Mouse (Mus musculus) 3T3-L1 (cell line): ENCODE measurements around the gene Fabp2.
"Not testable (repeated sequence)": the region's sequence is repeated elsewhere in the genome, so short reads cannot be mapped to it uniquely, and the experiment has no call there.

Source experiments
- DNase-seq: peaks from one replicate; pipeline ENCODE4 v3.0.0-alpha.2; 2015; ENCODE audit warnings: low read depth, low spot score

Fabp2 gene

GRCm38 (mm10) chr3:122919260-122919659 is 24.4 kb downstream of the Fabp2 start, which contains the start of gene Gm10959:
Gene Gm10959, minus strand, starts transcription at chr3:122919360.
- DNase-seq = no peak

DNA sequence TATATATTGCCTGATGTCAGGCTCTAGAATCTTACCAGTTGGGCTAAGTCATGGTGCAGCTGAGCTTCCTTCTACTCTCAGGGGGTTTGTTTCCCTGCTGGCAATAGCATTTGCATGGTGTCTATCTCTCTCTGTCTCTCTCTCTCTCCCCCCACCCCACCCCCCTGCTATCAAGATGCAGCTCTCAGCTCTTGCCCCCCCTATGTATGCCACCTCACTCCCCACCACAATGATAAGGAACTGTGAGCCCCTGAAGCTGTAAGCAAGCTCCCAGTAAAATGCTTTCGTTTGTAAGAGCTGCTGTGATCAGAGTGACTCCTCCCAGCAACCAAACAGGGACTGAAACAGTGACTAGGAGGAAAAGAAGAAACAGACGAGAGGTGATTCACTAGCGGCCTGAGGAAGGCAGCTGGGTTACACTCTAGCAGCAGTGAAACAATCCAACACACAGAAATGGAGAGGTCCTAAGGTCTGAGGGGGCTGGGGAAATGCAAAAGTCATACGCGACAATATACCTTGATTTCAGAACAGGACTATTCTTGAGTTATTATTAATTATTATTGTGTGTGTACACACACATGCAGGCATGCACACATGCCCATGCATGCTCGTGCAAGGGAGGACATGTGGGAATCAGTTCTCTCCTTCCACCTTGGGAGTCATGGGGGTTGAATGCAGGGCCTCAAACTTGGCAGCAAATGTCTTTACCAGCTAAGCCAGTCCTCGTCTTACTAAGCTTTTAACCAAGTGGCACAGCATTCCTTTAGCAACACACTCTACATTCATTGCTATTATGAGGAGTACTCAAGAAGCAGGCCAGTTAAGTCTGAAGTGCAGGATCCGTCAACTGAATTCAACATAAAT is 25.9 kb downstream of the Fabp2 start:
- peak; percentile 36 for DNase-seq

DNA sequence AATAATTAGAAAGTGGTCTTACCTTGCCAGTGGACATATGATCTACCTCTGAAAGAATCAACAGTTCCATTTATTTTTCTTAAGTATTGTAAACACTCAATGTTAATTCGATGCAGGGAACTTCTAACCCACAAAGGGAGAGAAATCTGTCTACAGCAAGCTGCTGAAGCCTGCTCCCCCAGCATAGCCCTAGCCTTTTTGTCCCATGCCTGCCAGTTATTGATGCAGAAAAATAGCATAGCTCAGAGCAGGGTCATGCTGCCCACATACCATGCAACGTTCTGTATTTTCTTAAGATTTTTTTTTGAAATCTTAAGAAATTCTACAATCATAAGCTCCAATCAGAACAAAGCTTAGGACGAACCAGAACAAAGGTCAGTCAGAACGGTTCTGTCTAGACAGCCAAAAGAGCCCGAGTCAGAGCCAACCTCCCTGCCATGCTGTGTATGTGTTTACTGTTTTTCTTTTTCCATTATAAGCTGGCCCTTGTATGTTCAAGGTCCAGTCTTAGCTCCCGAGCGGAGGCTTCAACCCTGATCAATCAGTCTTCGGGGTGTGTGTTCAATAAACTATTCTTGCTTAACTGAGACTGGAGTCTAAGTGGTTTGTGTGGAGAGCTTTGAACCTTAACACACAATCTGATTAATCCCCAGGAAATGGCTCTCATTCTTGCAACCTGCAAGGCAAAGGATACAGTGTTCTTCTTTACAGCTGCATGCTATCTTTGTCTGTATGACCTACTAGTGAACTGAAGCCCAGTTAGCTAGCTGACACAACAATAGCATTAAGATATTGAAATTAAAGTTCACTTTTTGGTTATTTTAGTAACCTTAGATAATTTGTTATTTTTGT is 27.0 kb downstream of the Fabp2 start:
- DNase-seq = no peak

GRCm38 (mm10) chr3:122923147-122923546 is 28.3 kb downstream of the Fabp2 start:
- DNase-seq = no peak

GRCm38 (mm10) chr3:122924009-122924914 is 29.4 kb downstream of the Fabp2 start, which contains the start of gene 1810037I17Rik:
Gene 1810037I17Rik, plus strand, starts transcription at chr3:122924203.
- peak; percentile 95 for DNase-seq

- DNase-seq = no peak
Measured at GRCm38 (mm10) chr3:122929723-122930122, 34.9 kb downstream of the Fabp2 start.

GRCm38 (mm10) chr3:122932466-122932865 is 37.6 kb downstream of the Fabp2 start:
- no peak for DNase-seq

DNA sequence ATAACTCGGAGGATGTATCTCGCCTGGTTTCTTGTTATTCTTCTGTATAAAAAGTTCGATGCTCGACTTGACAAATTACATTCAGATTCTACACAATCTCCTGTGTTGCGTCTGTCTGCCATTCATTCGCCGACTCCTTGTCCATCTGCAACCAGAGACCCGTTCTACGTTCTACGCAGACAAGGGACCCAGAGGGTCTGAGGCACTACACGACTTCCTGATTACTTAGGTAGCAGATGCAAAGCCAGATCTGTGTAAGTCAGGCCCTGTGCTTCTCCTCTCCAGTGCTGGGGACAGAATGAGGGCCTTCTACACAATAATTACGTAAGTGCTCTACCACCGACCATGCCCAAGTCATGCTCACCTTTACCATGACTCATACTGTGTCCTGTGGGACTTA is 42.3 kb downstream of the Fabp2 start:
- DNase-seq = not testable (repeated sequence)

GRCm38 (mm10) chr3:122939215-122939614 is 44.3 kb downstream of the Fabp2 start:
- peak; percentile 87 for DNase-seq

DNA sequence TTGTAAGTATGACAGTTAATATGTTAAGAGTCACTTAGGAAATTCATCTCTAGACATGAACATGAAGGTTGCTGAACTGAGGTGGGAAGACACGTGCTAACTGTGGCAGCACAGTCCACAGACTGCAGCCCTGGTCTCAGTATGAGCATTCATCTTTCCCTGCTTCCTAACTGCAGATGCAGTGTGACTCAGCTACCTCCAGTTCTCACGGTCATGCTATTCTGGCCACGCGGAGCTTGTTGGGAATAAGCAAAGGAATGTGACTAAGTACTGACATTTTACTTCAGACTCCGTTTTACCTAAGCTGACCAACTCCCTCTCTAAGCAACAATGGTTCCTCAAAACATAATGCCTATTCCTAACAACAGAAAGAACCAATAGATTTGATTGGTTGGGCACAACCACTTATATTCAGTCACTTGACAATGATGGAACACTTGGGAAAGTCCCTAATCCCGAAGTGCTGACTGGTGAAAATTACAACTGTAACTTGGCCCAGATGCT is 48.6 kb downstream of the Fabp2 start:
- peak; percentile 89 for DNase-seq
